Mouse (Mus musculus): ENCODE data around the gene Ttpal. TPM values are rescaled to one million over a fixed set of nuclear protein-coding genes. Genes with fewer than 3 reads are reported as not detected.
"Not testable (repeated sequence)": the region's sequence is repeated elsewhere in the genome, so short reads cannot be mapped to it uniquely, and the experiment has no call there.

Ttpal gene
- polyA plus RNA-seq, 1 experiment from 2014 or later = 50.2 TPM

DNA sequence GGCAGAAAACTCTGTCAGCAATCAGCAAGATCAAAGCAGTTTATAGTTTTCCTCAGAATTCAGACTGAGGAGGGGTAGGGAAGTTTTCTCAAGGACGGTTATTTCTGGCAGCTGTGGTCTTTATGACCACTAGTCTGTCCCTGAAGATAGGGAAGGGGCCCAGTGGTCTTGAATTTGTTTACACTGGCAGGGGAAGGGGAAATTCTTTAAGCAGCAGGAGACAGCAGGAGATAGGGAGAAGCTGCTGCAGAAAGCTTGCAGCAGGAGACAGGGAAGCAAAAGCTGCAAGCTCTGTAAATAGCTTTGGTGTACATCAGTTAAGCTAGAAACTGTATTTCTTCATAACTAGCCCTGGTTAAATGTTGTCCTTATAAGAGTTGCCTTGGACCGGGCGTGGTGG is 39.6 kb downstream of the Ttpal start:
- Histone ChIP-seq H3K36me3 (replicated peaks) (0 out of 2 replicates have a peak, but pooled peaks cover under 1% of the 10 kb centered on the region), H3K4me3 (no peak overlapping the region), H3K9ac (no peak overlapping the region), H3K27me3 (replicated peaks) (no peaks in the 10 kb centered on the region), H3K4me1 (peaks cover 26% of the 10 kb centered on the region), H3K9me3 (no peaks in the 10 kb centered on the region), H3K4me2 (no peak overlapping the region), H3K27ac (no peak overlapping the region)
- 90% methylated on average over 3 of the region's 3 CpGs for whole genome bisulfite sequencing
- ATAC-seq (replicated peaks) = no peak

DNA sequence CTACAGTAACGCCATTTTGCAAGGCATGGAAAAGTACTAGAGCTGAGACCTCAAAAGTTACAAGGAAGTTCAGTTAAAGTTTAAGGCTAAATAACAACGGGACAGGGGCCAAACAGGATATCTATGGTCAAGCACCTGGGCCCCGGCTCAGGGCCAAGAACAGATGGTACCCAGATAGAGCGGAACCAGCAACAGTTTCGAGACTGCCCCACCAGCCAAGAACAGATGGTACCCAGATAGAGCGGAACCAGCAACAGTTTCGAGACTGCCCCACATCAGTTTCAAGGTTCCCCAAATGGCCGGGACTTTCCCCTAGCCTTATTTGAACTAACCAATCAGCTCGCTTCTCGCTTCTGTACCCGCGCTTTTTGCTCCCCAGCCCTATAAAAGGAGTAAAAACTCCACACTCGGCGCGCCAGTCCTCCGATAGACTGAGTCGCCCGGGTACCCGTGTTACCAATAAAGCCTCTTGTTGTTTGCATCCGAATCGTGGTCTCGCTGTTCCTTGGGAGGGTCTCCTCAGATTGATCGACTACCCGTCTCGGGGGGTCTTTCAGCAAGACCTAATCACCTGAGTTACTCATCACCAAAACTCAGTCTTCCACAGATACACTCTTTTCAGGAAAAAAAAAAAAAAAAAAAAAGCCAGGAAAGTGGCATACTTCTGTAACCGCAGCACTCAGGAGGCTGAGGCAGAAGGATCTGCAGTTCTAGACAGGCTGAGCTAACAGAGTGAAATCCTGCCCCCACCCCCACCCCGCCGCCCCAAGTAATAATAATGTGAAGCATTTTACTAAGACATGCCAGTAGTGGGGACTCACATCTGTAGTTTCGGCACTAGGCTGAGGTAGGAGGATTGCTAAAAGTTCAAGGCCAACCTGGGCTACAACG is 40.8 kb downstream of the Ttpal start:
- Histone ChIP-seq H3K36me3 (replicated peaks) (no peaks in the 10 kb centered on the region), H3K4me1 (peaks cover 22% of the 10 kb centered on the region), H3K4me2 (peak overlapping the region; percentile 57), H3K9ac (no peak overlapping the region), H3K4me3 (peak overlapping the region; percentile 74), H3K27ac (no peak overlapping the region), H3K9me3 (no peaks in the 10 kb centered on the region), H3K27me3 (replicated peaks) (no peaks in the 10 kb centered on the region)
- no peak for ATAC-seq (replicated peaks)
- WGBS = 91% methylated on average over 30 of the region's 30 CpGs

DNA sequence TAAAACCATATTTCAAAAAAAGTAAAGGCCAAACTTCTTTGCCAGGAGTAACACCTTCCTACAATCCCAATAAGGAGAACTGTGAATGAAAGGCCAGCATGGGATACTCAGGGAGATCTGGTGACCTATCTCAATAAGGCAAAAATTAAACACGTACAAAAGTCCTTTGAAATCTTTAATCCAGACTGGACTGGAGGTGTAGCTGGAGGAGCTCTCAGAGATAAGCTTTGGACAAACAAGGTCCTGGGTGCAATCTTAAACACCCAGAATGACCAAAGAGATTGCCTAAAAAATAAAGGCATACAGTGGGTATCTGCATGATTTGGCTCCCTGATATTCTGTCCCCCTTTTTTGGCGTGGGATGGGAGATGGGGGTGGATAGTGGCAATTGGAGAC is 41.5 kb downstream of the Ttpal start:
- H3K27me3 ChIP-seq (replicated peaks) = no peaks in the 10 kb centered on the region
- H3K4me1 ChIP-seq = peaks cover 22% of the 10 kb centered on the region
- H3K27ac ChIP-seq = peak overlapping the region; percentile 97; the same call in 1 of the 2 replicates
- H3K4me3 ChIP-seq = peak overlapping the region; percentile 74
- no peaks in the 10 kb centered on the region for H3K9me3 ChIP-seq
- peak overlapping the region; percentile 57 for H3K4me2 ChIP-seq
- H3K36me3 ChIP-seq (replicated peaks) = no peaks in the 10 kb centered on the region
- WGBS = 71% methylated on average over 2 of the region's 2 CpGs
- peak overlapping the region; percentile 92 for H3K9ac ChIP-seq
- ATAC-seq (replicated peaks) = no peak

DNA sequence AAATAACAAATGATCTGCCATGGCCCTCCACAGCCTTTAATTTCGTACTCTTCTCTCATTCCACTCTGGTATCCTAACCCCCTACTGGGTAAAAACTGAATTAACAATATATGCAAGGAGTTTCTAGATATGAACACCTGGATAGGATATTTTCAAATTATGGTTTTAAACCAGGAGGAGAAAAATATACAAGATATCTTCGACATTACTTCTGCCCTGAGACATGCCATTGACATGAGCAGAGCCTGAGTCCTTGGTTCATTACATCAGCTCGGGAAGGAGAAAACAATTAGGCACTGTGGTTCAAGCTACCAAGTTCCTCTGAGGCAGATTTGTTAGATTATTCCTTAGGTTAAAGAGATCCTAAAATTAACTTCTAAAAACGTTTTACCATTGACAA is 41.9 kb downstream of the Ttpal start:
- peaks cover 22% of the 10 kb centered on the region for H3K4me1 ChIP-seq
- peak overlapping the region; percentile 92 for H3K9ac ChIP-seq
- WGBS = 7% methylated on average over 4 of the region's 4 CpGs
- no peaks in the 10 kb centered on the region for H3K27me3 ChIP-seq (replicated peaks)
- no peaks in the 10 kb centered on the region for H3K9me3 ChIP-seq
- ATAC-seq (replicated peaks) = no peak
- H3K36me3 ChIP-seq (replicated peaks) = no peaks in the 10 kb centered on the region
- peak overlapping the region; percentile 57 for H3K4me2 ChIP-seq
- peak overlapping the region; percentile 97; the same call in 1 of the 2 replicates for H3K27ac ChIP-seq
- H3K4me3 ChIP-seq = peak overlapping the region; percentile 74

DNA sequence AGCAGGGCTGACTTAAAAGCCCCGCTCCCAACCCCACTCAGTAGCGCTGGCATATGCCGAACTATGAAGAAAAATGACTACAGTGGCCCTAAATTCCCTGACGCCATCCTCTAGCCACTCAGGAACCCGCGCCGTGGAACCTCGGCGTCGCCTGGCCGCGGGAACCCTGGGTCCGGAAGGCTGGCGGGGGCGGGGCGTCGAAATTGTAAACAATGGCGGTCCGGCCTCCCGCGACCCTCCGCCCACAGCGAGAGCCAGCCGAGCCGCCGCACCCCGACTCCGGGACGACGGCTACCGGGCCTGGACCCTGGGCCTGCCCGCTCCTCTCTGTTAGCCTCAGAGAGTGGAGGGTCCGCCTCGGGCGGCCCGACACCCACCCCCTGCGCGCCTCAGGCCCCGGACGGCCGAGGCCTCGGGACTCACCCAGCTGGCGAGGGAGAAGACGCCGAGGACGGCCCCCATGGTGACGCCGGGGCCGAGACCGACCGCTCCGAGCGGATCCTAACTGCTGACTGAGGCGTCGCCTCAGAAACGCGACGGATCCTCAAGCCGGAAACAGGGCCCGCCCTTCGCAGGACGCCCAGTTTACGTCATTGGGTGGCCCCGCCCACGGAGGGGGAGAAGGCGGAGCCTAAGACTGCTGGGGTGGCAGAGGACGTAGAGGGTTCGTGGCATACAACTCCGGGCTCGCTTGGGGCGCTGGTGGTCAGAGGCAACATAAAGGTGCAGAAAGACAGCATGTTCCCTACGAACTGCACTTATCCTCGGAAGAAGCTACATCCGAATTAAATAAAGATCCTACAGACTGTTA is 42.7 kb downstream of the Ttpal start, which contains the start of gene Serinc3:
Gene Serinc3 (minus strand): TSS at position 557 of the 811 bp plus-strand sequence.
- no peaks in the 10 kb centered on the region for H3K9me3 ChIP-seq
- peak within 1 kb of the TSS; percentile 57 for H3K4me2 ChIP-seq
- peak within 1 kb of the TSS; percentile 92 for H3K9ac ChIP-seq
- H3K36me3 ChIP-seq (replicated peaks) = no peaks in the 10 kb centered on the region
- no peaks in the 10 kb centered on the region for H3K27me3 ChIP-seq (replicated peaks)
- H3K27ac ChIP-seq = peak within 1 kb of the TSS; percentile 97
- H3K4me1 ChIP-seq = peaks cover 20% of the 10 kb centered on the region
- peak; percentile 97 for ATAC-seq (replicated peaks)
- WGBS = under 1% methylated on average over 74 of the region's 74 CpGs
- H3K4me3 ChIP-seq = peak within 1 kb of the TSS; percentile 74

DNA sequence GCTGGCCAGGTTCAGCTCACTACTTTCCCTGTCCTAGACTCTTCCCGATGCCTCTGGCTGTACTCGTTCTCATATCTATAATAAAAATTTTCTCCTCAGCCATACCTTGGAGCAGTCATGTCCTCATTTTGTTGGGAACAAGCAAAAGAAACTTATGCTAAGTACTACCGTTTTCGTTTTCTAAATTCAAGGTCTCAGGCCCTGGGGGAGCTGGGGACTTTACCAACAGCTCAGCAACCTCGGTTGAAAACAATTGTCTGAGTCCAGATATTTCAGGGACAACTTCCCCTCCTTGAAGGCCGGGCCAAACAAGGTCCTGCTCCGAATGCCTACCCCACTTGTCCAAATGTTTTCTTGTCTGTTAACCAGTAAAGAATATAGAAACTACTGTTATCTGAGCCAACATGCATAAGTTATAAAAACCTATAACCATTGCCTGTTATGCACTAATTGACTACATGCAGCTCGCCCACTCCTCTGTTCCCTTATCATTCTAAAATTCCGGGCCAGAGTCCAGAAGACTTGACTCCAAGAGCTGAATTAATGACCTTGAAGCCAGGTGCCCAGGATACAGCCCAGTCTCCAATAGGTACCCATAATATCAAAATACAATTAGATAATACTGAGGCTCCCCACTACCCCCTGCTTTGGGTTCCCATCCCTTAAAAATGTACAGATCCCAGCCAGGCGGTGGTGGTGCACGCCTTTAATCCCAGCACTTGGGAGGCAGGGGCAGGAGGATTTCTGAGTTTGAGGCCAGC is 43.8 kb downstream of the Ttpal start:
- Histone ChIP-seq H3K9ac (no peak overlapping the region), H3K4me1 (peaks cover 20% of the 10 kb centered on the region), H3K27me3 (replicated peaks) (no peaks in the 10 kb centered on the region), H3K36me3 (replicated peaks) (no peaks in the 10 kb centered on the region), H3K4me2 (no peak overlapping the region; the same call in 1 of the 2 replicates), H3K27ac (peak overlapping the region; percentile 97; the same call in 1 of the 2 replicates), H3K4me3 (no peak overlapping the region), H3K9me3 (no peaks in the 10 kb centered on the region)
- WGBS = 84% methylated on average over 11 of the region's 11 CpGs
- ATAC-seq (replicated peaks) = no peak

DNA sequence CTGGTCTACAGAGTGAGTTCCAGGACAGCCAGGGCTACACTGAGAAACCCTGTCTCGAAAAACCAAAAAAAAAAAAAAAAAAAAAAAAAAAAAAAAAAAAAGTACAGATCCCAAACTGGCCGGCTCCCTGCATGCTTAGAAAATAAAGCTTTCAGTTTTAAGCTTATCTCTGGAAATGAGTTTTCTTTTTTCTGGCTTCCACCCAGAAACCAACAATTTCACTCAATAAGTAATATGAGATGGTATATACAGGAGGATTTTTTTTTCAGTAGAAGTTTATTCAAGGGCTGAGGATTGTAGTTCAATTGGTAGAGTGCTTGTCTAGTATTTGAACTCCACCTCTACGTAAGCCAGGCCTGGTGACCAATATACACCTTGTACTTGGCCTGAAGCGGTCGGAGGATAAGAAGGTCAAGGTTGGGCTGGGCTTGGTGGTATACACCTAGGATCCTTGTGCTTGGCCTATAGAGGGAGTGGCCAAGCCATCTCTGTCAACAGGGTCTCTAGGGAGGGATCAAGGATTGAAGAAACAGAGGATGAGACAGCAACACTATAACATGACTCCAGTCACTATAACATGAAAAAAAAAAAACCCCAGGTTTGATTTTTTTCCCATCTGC is 44.5 kb downstream of the Ttpal start:
- H3K27ac ChIP-seq = no peak overlapping the region
- H3K9me3 ChIP-seq = no peaks in the 10 kb centered on the region
- no peak overlapping the region for H3K4me2 ChIP-seq
- no peak overlapping the region for H3K4me3 ChIP-seq
- peaks cover 20% of the 10 kb centered on the region for H3K4me1 ChIP-seq
- no peaks in the 10 kb centered on the region for H3K27me3 ChIP-seq (replicated peaks)
- no peak for ATAC-seq (replicated peaks)
- H3K36me3 ChIP-seq (replicated peaks) = no peaks in the 10 kb centered on the region
- 92% methylated on average over 5 of the region's 5 CpGs for WGBS
- H3K9ac ChIP-seq = no peak overlapping the region

DNA sequence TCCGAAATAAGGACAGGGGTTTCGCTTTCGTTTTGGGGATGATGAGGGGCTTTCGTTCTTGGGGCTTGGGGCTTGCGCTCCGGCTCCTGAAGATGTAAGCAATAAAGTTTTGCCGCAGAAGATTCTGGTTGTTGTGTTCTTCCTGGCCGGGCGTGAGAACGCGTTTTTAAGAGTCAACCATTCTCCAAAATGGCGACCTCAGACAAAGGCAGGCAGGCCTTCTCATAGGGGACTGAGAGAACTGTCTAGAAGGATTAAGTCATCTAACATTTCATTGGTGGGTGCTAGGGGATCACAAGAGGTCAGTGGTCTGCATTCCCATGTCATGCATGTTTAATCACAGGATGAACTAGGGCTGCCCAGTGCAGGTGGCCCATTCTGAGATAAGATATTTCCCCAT is 53.6 kb downstream of the Ttpal start:
- H3K4me3 ChIP-seq; ATAC-seq (replicated peaks); H3K27me3 ChIP-seq (replicated peaks); H3K27ac ChIP-seq; H3K9me3 ChIP-seq; H3K9ac ChIP-seq; H3K36me3 ChIP-seq (replicated peaks); H3K4me2 ChIP-seq: not testable (repeated sequence)
- H3K4me1 ChIP-seq = peaks cover 16% of the 10 kb centered on the region
- WGBS = 96% methylated on average over 8 of the region's 12 CpGs

DNA sequence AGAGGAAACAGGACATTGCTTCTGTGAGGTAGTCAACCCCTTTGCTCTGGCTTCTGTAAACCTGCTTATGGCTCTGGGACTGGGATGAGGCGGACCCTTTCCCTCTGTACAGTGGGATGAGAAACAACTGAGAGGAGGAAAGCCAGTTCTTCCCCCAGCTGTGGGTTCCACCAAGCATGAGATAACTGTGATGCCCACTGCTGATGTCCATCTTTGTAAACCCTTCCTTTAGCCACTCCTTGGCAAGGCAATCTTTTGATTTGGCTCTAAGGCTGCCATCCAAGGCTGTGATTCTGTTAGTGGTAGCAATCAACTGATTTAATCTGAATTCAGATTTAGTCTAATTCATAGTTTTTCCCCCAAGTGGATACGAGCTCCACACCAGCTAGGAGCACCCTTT is 55.4 kb downstream of the Ttpal start:
- WGBS = 79% methylated on average over 2 of the region's 2 CpGs
- H3K9ac ChIP-seq = no peak overlapping the region
- peak overlapping the region; percentile 70; the same call in 1 of the 2 replicates for H3K4me2 ChIP-seq
- H3K4me3 ChIP-seq = no peak overlapping the region
- H3K9me3 ChIP-seq = no peaks in the 10 kb centered on the region
- ATAC-seq (replicated peaks) = 0 out of 2 replicates have a peak, but pooled peaks have one; percentile 40
- H3K27me3 ChIP-seq (replicated peaks) = no peaks in the 10 kb centered on the region
- no peak overlapping the region for H3K27ac ChIP-seq
- no peaks in the 10 kb centered on the region for H3K36me3 ChIP-seq (replicated peaks)
- H3K4me1 ChIP-seq = peaks cover 23% of the 10 kb centered on the region

DNA sequence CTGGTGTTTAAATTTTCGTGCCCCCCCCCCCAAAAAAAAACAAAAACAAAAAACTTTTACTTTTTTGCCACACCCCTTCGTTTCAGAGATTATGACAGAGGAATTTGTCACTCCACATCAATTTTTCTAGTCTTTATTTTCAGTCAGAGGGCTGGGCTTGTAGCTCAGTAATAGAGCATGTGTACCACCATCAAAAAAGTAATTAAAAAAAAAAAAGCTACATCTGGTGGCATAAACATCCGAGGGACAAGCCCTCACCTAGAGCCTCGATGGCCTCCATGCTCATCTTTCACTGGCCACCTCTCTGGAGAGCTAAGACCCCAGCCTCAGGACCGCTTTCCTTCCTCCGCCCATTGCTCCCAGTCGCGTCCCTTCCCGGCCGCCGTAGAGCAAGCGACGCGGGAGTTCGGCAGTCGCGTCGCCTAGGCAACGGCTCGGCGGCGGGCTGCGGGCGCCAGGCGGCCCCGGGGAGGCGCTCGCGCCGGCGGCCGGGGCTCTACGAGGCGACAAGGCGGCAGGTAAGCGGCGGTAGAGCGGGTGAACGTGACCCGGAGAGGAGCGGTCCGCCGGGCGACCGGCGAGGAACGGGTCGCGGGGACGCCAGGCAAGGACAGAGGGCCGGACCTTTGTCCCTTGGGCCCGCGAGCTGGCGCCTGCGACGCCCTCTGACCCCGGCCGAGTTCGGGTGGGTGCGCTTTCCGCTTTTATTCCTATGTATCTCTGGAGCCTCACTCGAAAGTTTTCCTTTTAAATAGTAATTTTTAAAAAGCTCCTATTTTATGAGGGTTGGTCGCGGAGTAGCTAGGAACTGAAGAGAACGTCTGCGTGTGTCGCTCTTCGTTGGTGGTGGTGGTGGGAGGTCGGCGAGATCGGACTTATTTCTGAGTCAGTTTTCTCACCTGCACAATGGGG is 56.1 kb downstream of the Ttpal start, which contains the start of gene Pkig:
Gene Pkig (plus strand): TSS at position 412 of the 912 bp plus-strand sequence.
- Histone ChIP-seq H3K4me2 (peak within 1 kb of the TSS; percentile 70), H3K27me3 (replicated peaks) (no peaks in the 10 kb centered on the region), H3K36me3 (replicated peaks) (no peaks in the 10 kb centered on the region), H3K4me1 (peaks cover 23% of the 10 kb centered on the region), H3K4me3 (peak within 1 kb of the TSS; percentile 96), H3K27ac (peak within 1 kb of the TSS; percentile 87), H3K9me3 (no peaks in the 10 kb centered on the region), H3K9ac (peak within 1 kb of the TSS; percentile 78)
- ATAC-seq (replicated peaks) = peak; percentile 94
- under 1% methylated on average over 71 of the region's 71 CpGs for WGBS

Measured in midbrain, embryonic 15.5 days (tissue).